In genomic region chr6:29263650-29264455, GRCm38 (mm10) we compare ENCODE assay signal across 8 mouse cellular contexts. TPM values are rescaled to one million over a fixed set of nuclear protein-coding genes. Genes with fewer than 3 reads are reported as not detected.
DNase-seq lines count a peak whose midpoint lies in the region; ATAC-seq lines count a peak whose summit lies in the region.
"Had no signal": no experiment of that assay in that cellular context is flagged by ENCODE, and none has a peak within 500 bp of the region (broad histone marks: within the 10 kb centered on the region; RNA-seq: fewer than 3 reads in every experiment).

No protein-coding gene starts in this region.

- no peak for ATAC-seq in liver, embryonic 12.5 days

- H3K4me3 ChIP-seq in liver, embryonic 12.5 days, result no peak overlapping the region
- H3K4me3 ChIP-seq: heart, embryonic 15.5 days had no signal

- no peaks in the 10 kb centered on the region for H3K36me3 ChIP-seq in liver, embryonic 12.5 days
- H3K36me3 ChIP-seq: heart, embryonic 15.5 days had no signal

- no peak overlapping the region for H3K27ac ChIP-seq in liver, embryonic 12.5 days
- H3K27ac ChIP-seq: heart, embryonic 15.5 days had no signal

- WGBS in liver, embryonic 12.5 days (ENCODE audit: insufficient replicate concordance), result 59% methylated on average over 6 of the region's 6 CpGs

- no peaks in the 10 kb centered on the region for H3K4me1 ChIP-seq in liver, embryonic 12.5 days
- H3K4me1 ChIP-seq: heart, embryonic 15.5 days had no signal

- no peak overlapping the region for H3K9ac ChIP-seq in liver, embryonic 12.5 days
- H3K9ac ChIP-seq: heart, embryonic 15.5 days had no signal

- H3K4me2 ChIP-seq in liver, embryonic 12.5 days, result no peak overlapping the region
- H3K4me2 ChIP-seq: heart, embryonic 15.5 days had no signal

- H3K27me3 ChIP-seq in liver, embryonic 12.5 days (replicated peaks), result 0 out of 2 replicates have a peak, but pooled peaks cover 16% of the 10 kb centered on the region
- H3K27me3 ChIP-seq: heart, embryonic 15.5 days had no signal

- peak; percentile 66 for DNase-seq in Muller cell, postnatal 12 days (ENCODE audit: inconsistent ontology term)
- peak; percentile 66 for DNase-seq in R1 (ENCODE audit: low read depth, low spot score)
- peak; percentile 63 to 64 for DNase-seq in heart, adult 9 months (ENCODE audit: low spot score in 2 of 2)
- DNase-seq in layer of hippocampus, postnatal 36 days, result peak; percentile 52 to 57
- DNase-seq in right cerebral cortex, postnatal 14 days, result peak; percentile 16
- DNase-seq in yolk sac, embryonic 10.5 days (ENCODE audit: low spot score), result no peak

- H3K9me3 ChIP-seq in liver, embryonic 12.5 days (replicated peaks), result no peaks in the 10 kb centered on the region
- H3K9me3 ChIP-seq: heart, embryonic 15.5 days had no signal

RNA-seq across cellular contexts. Expression of gene Hilpda, which starts 8.4 kb away (rescaled TPM):
- 1 to 10 TPM; 5.9 to 6.2 TPM for total RNA-seq in layer of hippocampus, postnatal 36 days (2021)
- polyA plus RNA-seq in liver, embryonic 12.5 days (2016; fragmentation: Nextera tagmentation; extraction: Ambion mirVana), result 19.1 and 20.0 TPM in 2 replicates

RNA-seq across cellular contexts. Expression of gene Fam71f2, which starts 15.5 kb away (rescaled TPM):
- total RNA-seq in layer of hippocampus, postnatal 36 days (2021), result under 1 TPM; 0.60 to 0.86 TPM
- polyA plus RNA-seq in liver, embryonic 12.5 days (2016; fragmentation: Nextera tagmentation; extraction: Ambion mirVana), result 0.20 and 0.31 TPM in 2 replicates

RNA-seq across cellular contexts. Expression of gene Impdh1, which starts 47.7 kb away (rescaled TPM):
- 10 to 100 TPM; 40.9 to 41.8 TPM for total RNA-seq in layer of hippocampus, postnatal 36 days (2021)
- polyA plus RNA-seq in liver, embryonic 12.5 days (2016; fragmentation: Nextera tagmentation; extraction: Ambion mirVana), result 13.7 and 14.3 TPM in 2 replicates

RNA-seq across cellular contexts. Expression of gene Fam71f1, which starts 55.1 kb away (rescaled TPM):
- not detected for total RNA-seq in layer of hippocampus, postnatal 36 days (2021)
- not detected in 2 replicates for polyA plus RNA-seq in liver, embryonic 12.5 days (2016; fragmentation: Nextera tagmentation; extraction: Ambion mirVana)
